Mouse (Mus musculus) stomach, postnatal 0 days (tissue): ENCODE results near the gene Astn2. TPM values are rescaled to one million over a fixed set of nuclear protein-coding genes. Genes with fewer than 3 reads are reported as not detected.

Experiments
- ATAC-seq: fragments of 200-750 bp; cut with Nextera tagmentation; 2 replicates; pipeline ENCODE4 v1.8.0; 2017; ENCODE audit not compliant: low FRiP score, low TSS enrichment
- DNase-seq: peaks from one replicate; pipeline ENCODE4 v3.0.0-alpha.2; 2016; ENCODE audit warnings: low spot score
- H3K27ac ChIP-seq: fragments of 300-500 bp; sonication (generic); replicated peaks from 2 replicates; pipeline ENCODE4 v1.5.1; 2014; ENCODE audit warnings: mild to moderate bottlenecking, control low read depth
- H3K27me3 ChIP-seq: fragments of 300-500 bp; sonication (generic); 2 replicates; pipeline ENCODE4 v1.6.1; 2014; ENCODE audit warnings: low read length; ENCODE audit not compliant: control insufficient read depth, insufficient read depth
- H3K36me3 ChIP-seq: fragments of 300-500 bp; sonication (generic); 2 replicates; pipeline ENCODE4 v1.6.1; 2014; ENCODE audit warnings: low read length, mixed read lengths; ENCODE audit not compliant: control insufficient read depth, insufficient read depth
- H3K4me1 ChIP-seq: fragments of 300-500 bp; sonication (generic); replicated peaks from 2 replicates; pipeline ENCODE4 v1.6.1; 2014; ENCODE audit warnings: antibody characterized with exemption; ENCODE audit not compliant: control insufficient read depth, insufficient read depth
- H3K4me2 ChIP-seq: fragments of 300-500 bp; sonication (generic); replicated peaks from 2 replicates; pipeline ENCODE4 v1.6.1; 2014; ENCODE audit warnings: low read depth, mild to moderate bottlenecking, control low read depth, moderate library complexity
- H3K4me3 ChIP-seq: fragments of 300-500 bp; sonication (generic); 2 replicates; pipeline ENCODE4 v1.5.1; 2014; ENCODE audit warnings: low read depth, low read length, control low read depth
- H3K9ac ChIP-seq: fragments of 300-500 bp; sonication (generic); 2 replicates; pipeline ENCODE4 v1.6.1; 2014; ENCODE audit warnings: mild to moderate bottlenecking, low read length, control low read depth, mixed read lengths
- H3K9me3 ChIP-seq: fragments of 300-500 bp; sonication (generic); 2 replicates; pipeline ENCODE4 v1.6.1; 2016; ENCODE audit warnings: low read length; ENCODE audit not compliant: control insufficient read depth
- CTCF ChIP-seq: IDR thresholded peaks from 2 replicates; pipeline ENCODE4 v1.5.1; 2016; ENCODE audit warnings: antibody characterized with exemption, low read depth, mild to moderate bottlenecking, moderate library complexity
- EP300 ChIP-seq: optimal IDR thresholded peaks from 2 replicates; pipeline ENCODE3; 2016; ENCODE audit warnings: antibody characterized with exemption
- WGBS: fragments of 180-500 bp; shearing (Covaris S2); extraction: QIAGEN DNeasy Blood & Tissue Kit; methylation state at CpG from one replicate; pipeline ENCODE4 v1.1.7; 2014; 5-methylcytosine and 5-hydroxymethylcytosine counted together
- polyA plus RNA-seq: library from polyadenylated mRNA; unstranded; fragments of >200 nt; fragmentation: Nextera tagmentation; extraction: Ambion mirVana; gene quantifications from 2 replicates; pipeline ENCODE4 v1.2.1, GENCODE M21; 2015

The Astn2 gene
- polyA plus RNA-seq, 1 experiment from 2014 or later, result 0.16 TPM

- no peaks in the 10 kb centered on the region for H3K27me3 ChIP-seq
- H3K4me3 ChIP-seq, result no peak overlapping the region
- no peaks in the 10 kb centered on the region for H3K9me3 ChIP-seq
- H3K4me2 ChIP-seq, result no peak overlapping the region
- 71% methylated on average over 6 of the region's 6 CpGs for WGBS
- ATAC-seq, result no peak
- no peaks in the 10 kb centered on the region for H3K36me3 ChIP-seq
- no peak overlapping the region for H3K27ac ChIP-seq
- H3K4me1 ChIP-seq, result no peaks in the 10 kb centered on the region
- no peak overlapping the region for H3K9ac ChIP-seq
- DNase-seq, result no peak
- no peak for TF ChIP-seq EP300
Measured at GRCm38 (mm10) chr4:66306377-66306776, 98.0 kb downstream of the Astn2 start.

GRCm38 (mm10) chr4:66302686-66303310 is 101.6 kb downstream of the Astn2 start:
- no peak for DNase-seq

DNA sequence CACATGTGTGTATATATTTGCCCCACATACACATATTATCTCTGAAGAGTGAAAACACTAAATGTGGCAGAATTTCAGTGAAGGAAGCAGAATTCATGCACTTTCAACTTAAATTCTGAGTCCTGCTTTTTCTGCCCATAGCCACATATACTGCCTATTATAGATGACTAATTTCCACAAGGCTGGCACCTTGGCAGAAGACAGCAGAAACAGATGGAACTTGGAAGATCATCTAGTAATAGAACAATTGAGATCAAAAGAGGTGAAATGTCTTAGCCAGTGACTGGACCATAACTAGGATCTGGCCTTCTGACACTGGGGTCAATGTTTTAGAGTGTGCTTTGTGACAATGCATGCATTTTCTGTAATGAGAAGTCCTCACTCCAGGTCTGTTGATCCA is 119.4 kb downstream of the Astn2 start:
- DNase-seq, result no peak
- H3K4me1 ChIP-seq, result no peaks in the 10 kb centered on the region
- no peak overlapping the region for H3K27ac ChIP-seq
- H3K4me2 ChIP-seq, result no peak overlapping the region
- H3K27me3 ChIP-seq, result no peaks in the 10 kb centered on the region
- no peaks in the 10 kb centered on the region for H3K9me3 ChIP-seq
- no peak overlapping the region for H3K4me3 ChIP-seq
- ATAC-seq, result no peak
- TF ChIP-seq EP300, result no peak
- no peak for TF ChIP-seq CTCF
- H3K9ac ChIP-seq, result no peak overlapping the region
- no peaks in the 10 kb centered on the region for H3K36me3 ChIP-seq

More at GRCm38 (mm10) chr4:66302686-66303310, 101.6 kb downstream of the Astn2 start:
- ATAC-seq, result no peak
- Histone ChIP-seq H3K27me3 (no peaks in the 10 kb centered on the region), H3K36me3 (no peaks in the 10 kb centered on the region), H3K4me1 (no peaks in the 10 kb centered on the region), H3K27ac (no peak overlapping the region), H3K9ac (no peak overlapping the region), H3K4me3 (no peak overlapping the region), H3K4me2 (no peak overlapping the region), H3K9me3 (no peaks in the 10 kb centered on the region)
- 66% methylated on average over 7 of the region's 7 CpGs for WGBS
- TF ChIP-seq EP300 (no peak), CTCF (no peak)

DNA sequence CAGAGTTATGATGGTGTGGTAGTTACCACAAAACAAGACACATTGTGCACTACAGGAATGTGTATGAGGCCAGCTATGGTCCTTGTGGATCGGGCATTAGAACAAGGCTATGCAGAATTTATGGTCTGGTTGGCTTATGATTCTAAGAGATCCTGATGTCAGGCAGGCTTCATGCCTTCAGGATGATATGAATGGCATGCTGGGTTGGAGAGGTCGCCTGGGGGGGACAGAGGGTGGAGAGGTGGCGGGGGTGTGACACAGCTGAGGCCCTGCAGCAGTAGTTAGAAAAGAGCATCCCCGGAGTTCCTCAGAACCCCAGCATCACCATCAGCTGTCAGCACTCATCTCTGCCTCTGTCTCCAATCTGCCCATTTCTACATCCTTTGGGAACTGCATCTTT is 128.3 kb downstream of the Astn2 start:
- DNase-seq (no peak), ATAC-seq (no peak)
- no peak overlapping the region for H3K4me3 ChIP-seq
- H3K27me3 ChIP-seq, result no peaks in the 10 kb centered on the region
- TF ChIP-seq EP300 (no peak), CTCF (no peak)
- no peaks in the 10 kb centered on the region for H3K4me1 ChIP-seq
- H3K9me3 ChIP-seq, result no peaks in the 10 kb centered on the region
- WGBS, result 71% methylated on average over 4 of the region's 4 CpGs
- H3K4me2 ChIP-seq, result no peak overlapping the region
- no peak overlapping the region for H3K27ac ChIP-seq
- H3K36me3 ChIP-seq, result no peaks in the 10 kb centered on the region
- no peak overlapping the region for H3K9ac ChIP-seq

DNA sequence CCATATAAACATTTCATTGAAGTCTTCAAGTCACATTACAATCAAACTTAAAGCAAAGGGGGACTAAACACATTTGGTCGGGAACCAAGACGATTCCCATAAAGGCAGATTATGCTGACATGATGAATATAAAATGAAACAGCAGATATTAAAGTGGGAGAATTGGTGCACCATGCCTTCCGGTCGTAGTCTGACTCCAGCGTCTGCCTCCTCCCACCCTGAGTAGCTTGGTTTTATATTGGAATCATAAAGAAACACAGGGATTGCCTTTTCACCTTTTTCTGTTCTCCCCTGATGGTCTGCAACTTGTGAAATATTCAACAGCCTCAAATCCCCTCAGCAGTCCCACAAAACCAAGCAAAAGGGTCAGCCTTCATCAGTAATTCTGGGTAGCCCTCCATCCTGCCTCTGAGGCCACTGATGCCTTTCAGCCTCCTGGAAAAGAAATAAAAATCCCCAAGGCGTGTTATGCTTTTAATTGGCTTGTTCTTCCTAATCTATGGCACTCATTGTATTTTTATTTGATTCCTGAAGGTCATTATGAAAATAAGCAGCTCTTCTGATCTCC is 132.8 kb downstream of the Astn2 start:
- no peaks in the 10 kb centered on the region for H3K27me3 ChIP-seq
- H3K36me3 ChIP-seq, result no peaks in the 10 kb centered on the region
- H3K9ac ChIP-seq, result no peak overlapping the region
- H3K27ac ChIP-seq, result no peak overlapping the region
- H3K9me3 ChIP-seq, result no peaks in the 10 kb centered on the region
- 69% methylated on average over 6 of the region's 6 CpGs for WGBS
- no peak overlapping the region for H3K4me3 ChIP-seq
- no peak for ATAC-seq
- H3K4me1 ChIP-seq, result no peaks in the 10 kb centered on the region
- TF ChIP-seq EP300 (no peak), CTCF (no peak)
- DNase-seq, result no peak
- no peak overlapping the region for H3K4me2 ChIP-seq

- Histone ChIP-seq H3K9ac (no peak overlapping the region), H3K4me2 (no peak overlapping the region), H3K27ac (no peak overlapping the region), H3K27me3 (no peaks in the 10 kb centered on the region), H3K4me3 (no peak overlapping the region), H3K9me3 (no peaks in the 10 kb centered on the region), H3K36me3 (no peaks in the 10 kb centered on the region), H3K4me1 (no peaks in the 10 kb centered on the region)
- no peak for TF ChIP-seq CTCF
- no peak for TF ChIP-seq EP300
- ATAC-seq, result no peak
- WGBS, result 75% methylated on average over 4 of the region's 4 CpGs
- no peak for DNase-seq
Measured at GRCm38 (mm10) chr4:66264031-66264430, 140.4 kb downstream of the Astn2 start.
